Mouse (Mus musculus) embryonic fibroblast, embryonic 13.5 days (primary cell): ENCODE measurements around the gene Plekhm2.

Source experiments
- CTCF ChIP-seq: IDR thresholded peaks from 2 replicates; pipeline ENCODE4 v1.5.1; 2011; ENCODE audit warnings: mild to moderate bottlenecking, control low read depth, low read length, moderate library complexity, borderline replicate concordance; ENCODE audit not compliant: insufficient read depth
- POLR2A ChIP-seq: IDR thresholded peaks from 2 replicates; pipeline ENCODE4 v1.6.1; 2011; ENCODE audit warnings: low read depth, mild to moderate bottlenecking, control low read depth, low read length, moderate library complexity

- no peak for TF ChIP-seq POLR2A
- TF ChIP-seq CTCF, result no peak
Measured at GRCm38 (mm10) chr4:141671389-141671788, 6.7 kb upstream of the Plekhm2 start.
